Mouse (Mus musculus) c-Kit-positive CD71-positive TER-119-positive erythroid progenitor cells, embryonic 14.5 days (primary cell): Measurements from ENCODE around the gene Dlg4.
A peak's percentile ranks its signal among the peaks of the same experiment; 100 is the strongest.
"Not testable (repeated sequence)": the region's sequence is repeated elsewhere in the genome, so short reads cannot be mapped to it uniquely, and the experiment has no call there.

Source experiments
- DNase-seq: peaks from one replicate; pipeline ENCODE4 v3.0.0-alpha.2; 2013; ENCODE audit warnings: low spot score

Dlg4 gene

DNA sequence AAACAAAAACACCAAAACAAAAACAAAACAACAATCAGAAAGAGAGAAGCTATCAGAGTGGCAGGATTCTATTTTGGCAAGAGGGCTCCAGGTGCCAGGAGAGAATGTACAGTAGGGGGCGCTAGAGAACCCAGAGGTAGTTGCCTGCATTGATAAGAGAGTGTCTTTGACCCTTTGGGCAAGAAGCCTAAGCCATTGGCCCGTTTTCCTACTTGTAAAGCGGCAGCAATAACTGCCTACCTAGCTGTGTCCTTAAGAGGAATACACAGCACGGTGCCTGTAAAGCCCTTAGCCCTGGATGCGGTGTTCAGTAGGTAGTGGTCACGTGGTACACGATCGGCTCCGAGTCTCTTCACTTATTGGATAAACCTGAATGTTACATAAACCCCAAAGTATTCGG lies 33.1 kb downstream of the Dlg4 start:
- peak; percentile 29 for DNase-seq

DNA sequence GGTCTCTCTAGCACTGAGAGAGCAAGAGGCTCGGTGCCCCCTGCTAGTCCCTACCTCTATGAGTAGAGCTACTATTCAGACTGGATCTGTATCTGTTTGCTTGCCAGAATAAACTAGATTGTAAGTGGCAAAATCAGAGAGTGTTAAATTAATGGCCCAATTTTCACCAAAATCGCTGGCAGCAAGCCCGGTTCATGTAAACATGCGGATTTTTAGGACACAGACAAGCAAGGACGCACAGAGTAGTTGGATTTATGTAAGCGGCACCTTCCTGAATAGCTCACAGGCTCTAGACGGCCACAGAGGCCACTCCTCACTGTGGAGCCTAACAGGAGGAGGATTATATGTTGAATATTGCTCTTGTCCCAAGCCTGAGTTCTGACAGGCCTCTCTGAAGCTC lies 36.4 kb downstream of the Dlg4 start:
- DNase-seq, result no peak

- DNase-seq, result no peak
Measured at GRCm38 (mm10) chr11:70053898-70054570, 37.3 kb downstream of the Dlg4 start, which contains the start of gene Asgr1. TSS of gene Asgr1 (plus strand) at chr11:70054085.

- DNase-seq, result peak; percentile 65
Measured at GRCm38 (mm10) chr11:70055618-70056214, 39.0 kb downstream of the Dlg4 start.

DNA sequence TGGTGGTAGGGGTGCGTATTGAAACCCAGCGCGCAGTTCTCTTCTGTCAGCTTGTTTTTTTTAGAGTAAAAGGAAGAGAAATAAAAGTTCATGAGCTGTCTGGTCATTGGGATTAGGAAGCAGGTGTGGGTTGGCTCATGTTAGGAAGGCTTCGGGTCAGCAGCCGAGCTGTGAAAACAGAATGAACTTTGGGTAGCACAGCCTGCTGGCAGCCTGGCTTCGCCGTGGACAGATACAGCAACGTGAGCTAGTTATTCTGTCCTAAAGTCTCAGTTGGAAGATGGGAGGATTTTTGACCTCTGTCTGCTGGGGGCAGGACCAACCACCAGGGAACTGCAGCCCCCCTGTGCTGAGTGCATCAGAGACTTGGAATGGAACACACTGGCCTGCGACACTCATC lies 41.1 kb downstream of the Dlg4 start:
- no peak for DNase-seq

DNA sequence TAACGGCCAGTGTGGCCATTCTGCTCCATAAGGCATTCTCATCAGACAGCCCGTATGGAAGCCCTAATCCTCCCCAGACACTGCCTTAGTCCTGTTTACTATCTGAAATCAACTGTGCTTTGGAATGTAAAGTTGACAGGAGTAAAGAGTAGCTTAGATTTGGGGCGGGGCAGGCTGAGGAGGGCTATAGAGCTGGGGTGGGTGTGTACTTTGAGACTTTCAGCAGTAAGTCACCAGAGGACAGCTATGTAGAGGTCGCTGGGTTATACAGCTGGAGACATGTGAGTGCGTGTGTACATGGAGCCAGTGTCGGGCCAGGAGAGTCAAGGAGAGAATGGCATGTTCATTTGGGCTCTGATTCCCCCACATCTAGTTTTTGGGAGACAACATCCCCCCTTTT lies 43.2 kb downstream of the Dlg4 start:
- DNase-seq, result no peak

GRCm38 (mm10) chr11:70063053-70063452 lies 46.3 kb downstream of the Dlg4 start:
- no peak for DNase-seq

GRCm38 (mm10) chr11:70066701-70067100 lies 50.0 kb downstream of the Dlg4 start:
- DNase-seq, result no peak

DNA sequence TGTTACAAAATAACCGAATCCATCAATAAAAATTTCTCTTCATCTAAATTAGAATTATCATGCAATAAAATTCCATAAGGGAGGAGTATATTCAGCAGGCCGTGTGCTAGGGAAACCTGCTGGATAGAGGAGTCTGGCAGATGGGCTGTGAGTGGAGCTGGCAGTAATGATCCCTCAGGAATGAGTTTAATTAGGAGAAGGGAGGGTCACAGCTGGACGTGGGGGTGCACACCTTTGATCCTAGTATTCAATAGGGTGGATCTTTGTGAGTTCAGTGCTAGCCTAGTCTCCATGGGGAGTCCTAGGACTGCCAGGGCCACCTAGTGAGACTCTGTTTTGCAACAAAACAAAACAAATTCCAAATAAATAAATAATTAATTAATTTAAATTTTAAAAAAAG lies 51.5 kb downstream of the Dlg4 start:
- no peak for DNase-seq

DNA sequence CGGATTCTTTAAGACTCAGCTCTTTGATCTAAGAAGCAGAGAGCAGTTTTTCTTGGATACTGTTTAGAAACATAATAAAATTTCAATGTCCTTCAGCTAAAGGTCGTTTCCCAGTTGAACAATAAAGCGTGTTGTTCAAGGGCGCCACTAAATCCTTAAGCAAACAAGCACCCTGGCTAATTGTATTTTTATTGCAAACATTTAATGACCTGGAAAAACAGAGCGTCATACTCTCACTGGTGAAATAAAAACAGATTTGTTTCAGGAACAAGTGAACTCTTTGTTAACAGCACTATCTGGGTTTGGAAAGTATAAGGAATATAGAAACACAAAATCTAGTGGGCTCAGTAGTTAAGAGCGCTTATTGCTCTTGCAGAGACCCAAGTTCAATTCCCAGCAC lies 53.3 kb downstream of the Dlg4 start:
- no peak for DNase-seq

DNA sequence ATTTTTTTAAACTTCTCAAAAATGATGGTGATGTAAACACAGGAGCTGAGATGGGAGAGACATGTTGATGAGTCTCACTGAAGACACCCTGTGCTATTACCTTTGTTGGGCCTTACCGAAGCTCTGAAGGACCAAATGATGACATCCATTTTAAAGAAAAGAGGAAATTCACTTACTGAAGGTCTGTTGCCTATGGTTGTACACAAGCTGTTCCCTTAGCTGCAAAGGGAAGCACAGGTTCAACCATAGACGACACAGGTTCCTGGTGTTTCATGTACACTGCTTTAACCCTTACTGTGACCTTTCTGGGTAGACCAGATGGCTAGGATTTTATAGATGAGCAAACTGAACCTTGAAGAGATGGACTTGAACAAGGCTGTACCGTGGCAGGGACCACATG lies 53.9 kb downstream of the Dlg4 start:
- not testable (repeated sequence) for DNase-seq

GRCm38 (mm10) chr11:70074379-70075071 lies 57.8 kb downstream of the Dlg4 start:
- peak; percentile 52 for DNase-seq

DNA sequence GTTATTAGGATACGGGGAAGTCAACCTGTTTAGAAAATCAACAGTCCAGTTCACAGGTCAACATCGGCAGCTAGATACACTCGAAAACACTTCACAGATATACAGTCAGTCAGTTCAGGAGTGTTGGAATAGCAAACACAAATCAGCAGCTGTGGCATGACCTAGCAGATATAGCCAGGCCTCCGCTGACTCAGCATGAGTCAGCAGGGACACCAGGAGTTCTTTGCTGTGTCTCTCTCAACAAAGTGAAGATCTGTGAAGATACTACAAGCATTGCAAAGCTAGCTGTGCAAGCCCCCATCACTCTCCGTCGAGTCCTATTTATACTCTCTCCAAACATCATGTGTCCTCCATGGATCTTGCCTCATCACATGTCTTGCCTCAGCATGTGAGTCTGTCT lies 58.8 kb downstream of the Dlg4 start:
- DNase-seq, result peak; percentile 68

GRCm38 (mm10) chr11:70077441-70077840 lies 60.7 kb downstream of the Dlg4 start:
- no peak for DNase-seq

DNA sequence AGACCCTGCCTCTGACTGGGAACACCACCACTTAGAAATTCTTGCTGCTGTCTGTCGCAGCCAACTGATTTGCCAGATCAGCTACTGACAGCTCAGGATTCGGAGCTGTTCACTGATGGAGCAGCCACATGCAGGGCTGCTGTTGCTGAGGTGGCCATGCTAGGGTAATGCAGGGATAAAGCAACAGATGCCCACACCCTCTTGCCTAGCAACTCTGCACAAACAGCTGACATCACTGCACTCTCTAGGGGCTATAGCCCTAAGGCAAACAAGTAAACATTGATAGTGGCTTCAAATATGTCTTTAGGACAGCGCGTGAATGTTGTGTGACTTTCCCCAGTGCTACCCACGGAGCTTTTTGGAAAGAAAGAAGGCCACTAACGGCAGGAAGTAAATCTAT lies 62.4 kb downstream of the Dlg4 start:
- no peak for DNase-seq

GRCm38 (mm10) chr11:70079928-70080327 lies 63.2 kb downstream of the Dlg4 start:
- no peak for DNase-seq

GRCm38 (mm10) chr11:70080803-70081590 lies 64.3 kb downstream of the Dlg4 start:
- no peak for DNase-seq

- no peak for DNase-seq
Measured at GRCm38 (mm10) chr11:70084563-70084962, 67.8 kb downstream of the Dlg4 start.

DNA sequence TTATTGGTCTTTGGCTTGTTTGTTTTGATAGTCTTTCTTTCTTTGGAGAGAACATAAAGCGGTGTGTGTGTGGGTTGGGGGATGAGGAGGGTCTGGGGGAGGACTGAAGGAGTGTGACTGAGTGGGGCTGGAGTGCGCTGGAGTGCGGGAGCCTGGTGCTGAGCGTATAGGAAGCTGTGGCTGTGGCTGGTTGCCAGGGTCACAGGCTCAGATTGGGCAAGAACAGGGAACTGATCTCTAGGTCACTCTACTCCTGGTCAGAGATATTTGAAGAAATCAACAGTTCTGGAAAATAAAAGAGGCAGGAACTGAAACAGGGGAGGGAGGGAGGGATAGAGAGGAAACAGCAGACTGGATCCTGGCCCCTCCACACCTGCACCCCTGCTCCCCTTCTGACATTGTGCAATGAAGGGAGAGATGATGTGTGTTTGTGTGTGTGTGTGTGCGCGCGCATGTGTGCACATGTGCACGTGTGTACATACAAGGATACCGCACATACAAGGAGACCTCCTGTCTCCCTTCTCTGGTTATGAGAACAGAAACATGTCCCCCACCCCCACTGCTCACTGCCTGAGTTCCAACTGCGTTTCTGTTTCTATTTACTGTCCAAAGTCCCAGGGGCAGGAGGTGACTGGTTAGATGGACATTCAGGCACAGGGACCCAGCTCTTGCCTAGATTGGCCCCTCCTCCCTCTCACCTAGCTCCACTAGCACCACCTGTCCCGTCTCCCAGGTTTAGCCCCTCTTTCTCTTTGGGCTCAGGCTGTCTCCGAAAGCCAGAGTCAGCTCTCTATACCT lies 75.4 kb downstream of the Dlg4 start, which contains the start of gene Asgr2:
TSS of gene Asgr2 (plus strand) at position 659 of the 798 bp plus-strand sequence.
- DNase-seq, result no peak
